Mouse (Mus musculus) mesoderm, embryonic 11.5 days (tissue): ENCODE measurements around the gene Gm3460.
"Not testable (repeated sequence)": the region's sequence is repeated elsewhere in the genome, so short reads cannot be mapped to it uniquely, and the experiment has no call there.

Experiments used
- DNase-seq: peaks from one replicate; pipeline ENCODE4 v3.0.0-alpha.2; 2012; ENCODE audit warnings: low read depth, low spot score

The Gm3460 gene

GRCm38 (mm10) chr14:6622318-6622717 is at the start of gene Gm3460:
TSS of gene Gm3460 (minus strand) at chr14:6622418.
- DNase-seq, result not testable (repeated sequence)

GRCm38 (mm10) chr14:6606436-6606835 is 15.8 kb downstream of the Gm3460 start:
- not testable (repeated sequence) for DNase-seq

GRCm38 (mm10) chr14:6605004-6605403 is 17.2 kb downstream of the Gm3460 start:
- peak; percentile 15 for DNase-seq

GRCm38 (mm10) chr14:6604551-6604950 is 17.7 kb downstream of the Gm3460 start:
- DNase-seq, result not testable (repeated sequence)

- not testable (repeated sequence) for DNase-seq
These were observed 31.7 kb downstream of the Gm3460 start, which contains the start of gene Gm3629 for GRCm38 (mm10) chr14:6590513-6590912. TSS of gene Gm3629 (minus strand) at chr14:6590613.
